Mouse (Mus musculus): ENCODE data around the gene Tapbpl.

DNA sequence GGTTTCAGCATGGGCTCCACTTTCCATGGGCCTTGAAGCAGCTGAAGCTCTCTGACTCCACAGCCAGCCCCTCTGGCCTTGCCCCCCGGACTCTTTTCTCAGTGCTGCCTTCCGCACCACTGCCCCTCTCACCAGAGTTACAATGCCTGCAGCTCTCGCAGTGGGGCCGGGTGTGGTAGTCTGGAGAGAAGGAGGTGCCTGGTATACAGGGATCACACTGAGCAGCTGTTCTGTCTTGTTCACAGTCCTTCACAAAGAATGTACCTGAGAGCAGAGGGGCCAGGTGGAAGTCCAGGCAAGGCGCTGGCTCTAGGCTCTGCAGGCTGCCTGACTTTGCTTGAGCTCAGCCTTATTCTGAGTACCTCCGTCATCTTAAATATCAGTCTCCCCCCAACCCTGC, 4.7 kb upstream of the Tapbpl start:
- TF ChIP-seq POLR2A (IDR thresholded peaks at IDR 0.05; ENCODE audit: insufficient read depth, low read depth, low read length) (no peak), CTCF (IDR thresholded peaks at IDR 0.05; ENCODE audit: insufficient read depth, low read depth, low read length) (no peak)
